Mouse (Mus musculus): ENCODE measurements around the gene Wdfy3. TPM values are rescaled to one million over a fixed set of nuclear protein-coding genes. Genes with fewer than 3 reads are reported as not detected.

The Wdfy3 gene
- total RNA-seq, 2 experiments from 2014 or later: 103 to 105 TPM

DNA sequence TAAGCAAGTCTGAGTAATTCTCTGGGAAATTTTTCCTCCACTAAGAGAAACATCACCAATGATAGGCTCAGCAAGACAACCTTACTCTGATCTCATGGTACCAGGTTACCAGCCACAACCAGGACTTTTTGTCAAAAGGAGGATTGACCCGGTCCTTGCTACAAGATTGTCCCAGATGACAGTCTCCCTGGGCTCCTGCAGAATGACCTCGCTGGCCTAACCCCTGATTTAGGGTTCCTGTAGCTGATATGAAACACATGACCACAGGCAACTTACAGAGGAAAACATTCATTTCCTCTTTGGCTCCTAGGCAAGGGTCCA, 101.9 kb downstream of the Wdfy3 start:
- intact Hi-C loops (cut with DNase I): no loop called here
- DNase-seq (ENCODE audit: extremely low spot score in 1 of 2, low spot score in 2 of 2): no peak

DNA sequence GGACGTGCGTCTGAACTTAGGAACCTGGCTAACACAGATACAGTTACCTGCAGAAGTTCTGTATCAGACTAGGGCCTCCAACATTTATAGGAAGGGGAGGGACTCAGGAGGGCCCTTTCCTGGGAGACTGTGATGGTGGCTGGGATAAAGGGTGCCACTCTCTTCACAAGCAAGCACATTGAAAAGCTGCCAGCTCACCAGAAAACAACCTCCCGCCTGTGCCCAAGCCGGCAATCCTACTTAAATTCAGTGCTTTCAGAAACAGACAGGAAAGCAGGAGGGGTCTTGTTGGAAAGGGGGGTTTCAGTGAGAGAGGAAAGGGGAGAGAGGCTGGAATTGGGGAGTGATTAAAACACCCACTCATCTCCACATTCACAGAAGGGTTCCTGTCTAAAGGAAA, 106.9 kb downstream of the Wdfy3 start:
- intact Hi-C loops (cut with DNase I): no loop called here
- DNase-seq (ENCODE audit: extremely low spot score in 1 of 2, low spot score in 2 of 2): peak in 1 of 2 experiments; percentile 20

DNA sequence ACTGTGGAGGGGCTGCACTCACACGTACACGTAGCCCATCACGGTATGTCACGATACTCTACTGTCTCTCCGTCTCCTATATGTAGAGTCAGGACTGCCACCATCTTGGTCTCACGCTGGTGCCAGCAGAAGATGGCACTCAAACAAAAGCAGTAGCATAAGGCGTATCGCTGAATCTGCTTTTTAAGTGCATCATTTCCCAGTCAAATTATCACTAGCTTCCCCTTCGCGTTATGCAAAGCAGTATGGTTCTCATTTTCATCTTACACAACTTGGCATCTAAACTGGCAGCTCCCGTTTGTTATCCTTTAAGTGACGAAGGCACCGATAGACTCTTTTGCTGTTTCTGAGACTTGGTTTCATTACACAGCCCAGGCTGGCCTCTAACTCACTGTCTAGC, 110.4 kb downstream of the Wdfy3 start:
- intact Hi-C loops (cut with DNase I): no loop called here
- DNase-seq (ENCODE audit: extremely low spot score in 1 of 2, low spot score in 2 of 2): peak in 1 of 2 experiments; percentile 30

DNA sequence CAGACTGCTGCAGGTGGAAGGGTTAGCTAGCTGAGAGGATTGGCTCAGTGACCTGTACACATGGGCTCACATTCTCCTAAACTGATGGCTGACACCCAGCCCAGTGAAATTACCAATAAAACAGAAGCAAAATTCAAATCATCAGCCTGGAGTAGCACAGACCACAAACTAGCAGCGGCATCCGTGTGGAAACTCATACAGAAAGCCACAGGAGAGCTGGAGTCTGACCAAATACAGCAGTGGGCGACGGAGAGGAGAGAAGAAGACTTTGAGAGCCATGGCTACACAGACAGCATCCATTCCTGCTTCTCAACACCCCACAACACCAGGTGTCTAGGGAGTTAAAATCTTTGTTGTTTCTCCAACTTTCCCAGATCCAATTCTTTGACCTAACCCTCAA, 110.8 kb downstream of the Wdfy3 start:
- DNase-seq (ENCODE audit: extremely low spot score in 1 of 2, low spot score in 2 of 2): no peak
- intact Hi-C loops (cut with DNase I): no loop called here

DNA sequence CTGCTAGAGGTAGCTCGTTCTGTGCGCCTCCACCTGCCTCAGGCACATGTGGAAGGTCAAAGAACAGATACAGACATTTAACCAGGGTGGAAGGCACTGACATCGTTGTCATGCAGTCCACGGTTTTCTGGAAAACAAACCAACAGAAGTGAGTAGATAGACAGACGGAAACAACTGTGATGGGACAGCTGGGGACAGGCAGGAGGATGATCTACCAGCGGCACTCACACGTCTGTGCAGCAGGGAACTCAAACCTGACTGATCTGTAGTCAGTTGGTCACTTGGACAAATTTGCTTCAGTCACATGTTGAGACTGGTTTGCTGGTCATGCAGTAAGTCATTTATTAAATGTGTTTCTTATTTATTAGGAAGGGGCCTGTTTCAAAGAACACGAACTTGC, 112.3 kb downstream of the Wdfy3 start:
- DNase-seq (ENCODE audit: extremely low spot score in 1 of 2, low spot score in 2 of 2): no peak
- intact Hi-C loops (cut with DNase I): no loop called here

DNA sequence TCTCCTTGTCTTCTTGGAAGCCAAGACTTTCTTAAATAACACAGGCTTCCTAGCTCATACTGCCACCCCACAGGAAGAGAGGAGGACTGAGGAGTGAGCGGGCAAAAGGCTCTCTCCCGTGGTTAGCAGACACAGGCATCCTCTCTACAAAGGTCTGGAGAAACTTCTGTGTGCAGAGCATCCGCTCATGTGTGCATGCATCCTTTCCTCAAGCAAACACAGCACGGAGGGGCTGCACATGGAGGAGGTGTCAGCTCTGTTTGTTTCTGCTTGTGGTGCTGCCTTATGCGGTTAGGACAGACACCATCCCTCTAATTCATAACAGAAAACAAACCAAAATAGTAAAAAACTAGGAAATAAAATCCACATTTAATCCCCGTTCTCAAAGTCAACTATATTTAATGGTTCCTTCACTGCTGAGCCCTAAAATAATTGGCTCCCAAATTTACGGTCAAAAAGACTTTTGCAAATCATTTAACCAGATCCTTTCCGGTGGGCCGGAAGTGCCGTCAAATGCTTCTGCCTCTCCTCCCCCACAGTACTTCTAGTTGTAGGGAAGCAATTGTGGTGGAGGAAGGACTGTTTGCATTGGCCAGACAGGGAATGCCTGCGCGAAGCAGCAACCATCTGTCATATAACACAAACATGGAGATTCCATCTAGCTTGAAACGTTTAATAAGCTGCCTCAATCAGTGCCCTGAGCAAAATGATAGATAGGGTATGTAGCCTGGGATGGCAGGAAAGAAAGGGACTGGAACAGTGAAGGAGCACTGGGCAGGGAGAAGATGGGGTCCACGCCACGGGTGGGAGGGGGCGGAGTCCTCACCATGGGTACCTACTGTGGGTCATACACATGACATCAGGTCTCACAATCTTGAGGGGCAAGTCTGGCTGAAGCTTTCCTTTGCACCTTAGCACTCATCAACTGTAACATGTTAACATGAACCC, 115.1 kb downstream of the Wdfy3 start:
- no peak for DNase-seq (ENCODE audit: extremely low spot score in 1 of 2, low spot score in 2 of 2)
- intact Hi-C loops (cut with DNase I): no loop called here

DNA sequence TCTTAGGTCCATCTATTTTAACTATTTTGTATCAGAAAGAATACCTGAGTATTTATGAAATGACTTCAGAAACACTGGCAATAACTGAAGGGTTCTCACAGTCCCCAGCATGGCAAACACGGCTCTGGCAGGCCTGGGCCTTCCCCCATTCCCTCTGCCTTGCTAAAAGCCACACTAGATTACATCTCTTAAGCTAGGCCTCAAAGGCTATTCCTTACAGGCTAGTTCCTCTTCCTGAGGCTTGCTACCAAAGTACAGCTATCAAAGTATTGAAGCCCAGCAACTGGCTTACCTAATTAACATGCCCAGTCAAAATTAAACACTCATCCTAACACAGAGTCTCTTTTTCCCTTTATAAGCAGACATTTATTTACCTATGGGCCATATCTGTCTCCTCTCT, 117.8 kb downstream of the Wdfy3 start:
- DNase-seq (ENCODE audit: extremely low spot score in 1 of 2, low spot score in 2 of 2): no peak
- intact Hi-C loops (cut with DNase I): no loop called here

DNA sequence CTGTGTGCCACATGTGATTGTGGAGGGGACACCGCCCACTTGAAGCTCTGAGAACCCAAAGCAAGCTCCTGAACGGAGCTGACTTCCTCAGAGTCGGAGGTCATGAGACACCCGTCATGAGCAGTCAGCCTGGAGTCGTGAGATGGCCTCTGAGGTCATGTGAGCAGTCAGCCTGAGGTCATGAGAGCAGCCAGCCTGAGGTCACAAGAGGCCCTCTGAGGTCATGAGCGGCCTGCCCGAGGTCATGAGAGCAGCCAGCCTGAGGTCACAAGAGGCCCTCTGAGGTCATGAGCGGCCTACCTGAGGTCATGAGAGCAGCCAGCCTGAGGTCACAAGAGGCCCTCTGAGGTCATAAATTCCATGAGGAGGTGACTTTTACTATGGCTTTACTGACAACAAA, 120.4 kb downstream of the Wdfy3 start:
- intact Hi-C loops (cut with DNase I): no loop called here
- DNase-seq (ENCODE audit: extremely low spot score in 1 of 2, low spot score in 2 of 2): no peak

DNA sequence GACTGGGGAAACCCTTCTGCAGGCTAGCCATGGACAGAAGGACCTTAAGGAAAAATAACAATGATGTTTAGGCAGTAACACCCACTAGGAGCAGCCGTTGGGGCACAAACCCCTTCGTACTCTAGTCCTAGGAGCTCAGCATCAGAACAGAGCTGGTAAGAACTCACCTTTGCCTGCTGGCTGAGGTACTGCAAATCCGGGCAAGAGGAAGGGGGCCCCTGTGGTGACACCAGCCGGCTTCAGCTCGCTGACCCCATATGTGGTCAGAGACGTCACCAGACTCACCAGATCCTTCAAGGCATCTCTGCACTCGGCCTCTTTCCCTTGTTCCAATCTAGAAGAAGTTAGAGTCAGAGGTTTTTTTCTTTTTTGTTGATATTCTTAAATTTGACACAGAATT, 121.1 kb downstream of the Wdfy3 start:
- intact Hi-C loops (cut with DNase I): no loop called here
- no peak for DNase-seq (ENCODE audit: extremely low spot score in 1 of 2, low spot score in 2 of 2)

DNA sequence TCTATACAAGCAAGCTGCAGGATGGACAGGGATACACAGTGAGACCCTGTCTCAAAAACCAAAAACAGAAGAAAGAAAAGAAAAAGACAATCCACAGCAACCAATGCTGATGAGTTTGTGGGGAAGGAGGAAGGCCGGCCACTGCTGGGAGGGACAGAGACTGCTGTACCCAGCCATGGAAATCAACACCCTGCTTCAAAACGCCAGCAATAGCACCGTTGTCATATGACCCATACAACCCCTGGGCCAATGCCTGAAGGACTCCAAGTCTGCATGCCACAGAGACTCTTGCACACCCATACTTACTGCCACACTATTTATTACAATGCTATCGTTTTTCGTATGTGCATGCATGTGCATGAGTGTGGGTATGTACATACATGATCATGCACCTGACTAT, 124.0 kb downstream of the Wdfy3 start:
- no peak for DNase-seq (ENCODE audit: extremely low spot score in 1 of 2, low spot score in 2 of 2)
- intact Hi-C loops (cut with DNase I): no loop called here

DNA sequence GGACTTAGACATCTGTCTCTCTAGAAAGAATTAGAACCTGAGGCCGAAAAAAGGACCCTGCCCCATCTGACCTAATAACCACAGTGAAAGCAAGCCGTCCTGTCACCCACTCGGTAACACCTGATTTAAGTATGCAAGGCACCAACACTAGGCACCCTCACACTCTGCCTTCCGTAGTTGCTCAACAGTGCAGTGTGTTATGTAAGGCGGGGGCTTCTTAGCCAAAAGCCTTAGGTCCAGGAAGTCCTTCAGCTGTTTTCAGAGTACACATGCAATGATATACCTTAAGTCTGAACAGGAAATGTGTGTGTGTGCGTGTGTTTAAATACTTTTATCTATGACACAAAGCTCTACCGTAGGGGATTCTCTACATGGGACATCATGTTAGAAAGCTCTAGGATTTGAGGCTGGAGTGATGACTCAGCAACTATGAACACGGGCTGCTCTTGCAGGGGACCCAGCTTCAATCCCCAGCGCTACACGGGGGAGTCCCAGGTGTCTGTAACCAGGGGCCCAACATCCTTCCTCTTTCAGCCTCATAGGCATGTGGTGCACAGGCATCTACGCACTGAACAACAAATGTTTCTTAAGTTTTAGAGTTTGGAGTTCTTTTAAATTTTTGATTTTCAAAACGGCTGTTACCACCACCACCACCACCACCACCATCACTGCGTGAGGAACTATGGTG, 131.7 kb downstream of the Wdfy3 start:
- intact Hi-C loops (cut with DNase I): no loop called here

DNA sequence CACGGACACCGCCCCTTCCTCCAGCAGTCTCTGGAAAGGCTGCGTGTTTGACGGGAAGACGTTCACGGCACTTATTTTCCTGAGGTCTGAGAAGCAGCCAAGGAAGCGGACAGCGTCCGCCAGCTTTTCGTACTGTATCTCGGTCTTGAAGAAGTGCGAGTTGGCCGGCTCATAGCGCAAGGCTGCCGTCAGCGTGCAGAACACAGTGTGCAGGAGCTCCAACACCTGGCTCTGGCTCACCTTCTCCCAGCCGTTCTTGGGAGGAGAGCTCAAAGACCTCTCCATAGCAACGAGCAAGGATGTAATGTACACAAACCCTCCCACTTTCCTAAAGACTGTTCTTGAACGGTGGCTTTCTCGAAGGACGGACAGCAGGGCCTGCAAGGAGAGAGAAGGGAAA, 132.4 kb downstream of the Wdfy3 start:
- no peak for DNase-seq (ENCODE audit: extremely low spot score in 1 of 2, low spot score in 2 of 2)
- intact Hi-C loops (cut with DNase I): no loop called here

More for the DNA sequence above, 131.7 kb downstream of the Wdfy3 start:
- no peak for DNase-seq (ENCODE audit: extremely low spot score in 1 of 2, low spot score in 2 of 2)

DNA sequence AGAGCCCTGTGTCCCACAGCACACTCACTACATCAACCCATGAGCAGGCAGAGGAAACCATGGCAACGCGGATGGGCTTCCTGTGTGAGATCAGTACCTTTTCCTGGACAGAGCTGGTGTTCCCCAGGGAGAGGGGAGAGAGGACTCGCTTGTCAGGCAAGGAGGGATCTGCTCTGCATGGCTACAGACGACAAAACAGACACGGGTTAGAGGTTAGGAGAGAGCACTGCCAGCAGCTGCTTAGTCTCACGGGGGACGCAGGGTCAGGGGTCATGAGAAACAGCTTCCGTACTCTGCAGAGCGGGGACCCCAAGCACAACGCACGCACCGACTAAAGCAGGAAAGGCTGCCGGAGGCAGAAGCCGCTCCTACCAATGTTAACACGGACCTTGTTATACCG, 133.8 kb downstream of the Wdfy3 start:
- DNase-seq (ENCODE audit: extremely low spot score in 1 of 2, low spot score in 2 of 2): peak in 1 of 2 experiments; percentile 69
- intact Hi-C loops (cut with DNase I): no loop called here

DNA sequence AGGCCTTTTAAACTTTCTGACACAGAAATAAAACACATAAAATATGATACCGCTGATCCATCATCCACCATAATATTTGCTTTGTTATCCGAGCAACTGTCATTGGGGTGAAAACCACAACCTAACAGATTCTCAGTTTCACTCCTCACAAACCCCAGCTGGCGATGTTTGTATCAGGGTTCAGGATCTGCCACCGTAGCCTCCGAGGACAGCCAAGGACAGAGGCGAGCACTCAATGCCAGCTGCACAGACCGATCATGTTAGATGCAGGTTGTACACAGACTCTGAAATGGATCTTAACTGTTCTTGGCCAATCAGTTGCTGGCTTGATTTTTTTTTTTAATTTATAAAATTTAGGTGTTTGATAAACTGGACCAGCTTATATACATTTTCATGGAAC, 135.1 kb downstream of the Wdfy3 start:
- DNase-seq (ENCODE audit: extremely low spot score in 1 of 2, low spot score in 2 of 2): no peak
- intact Hi-C loops (cut with DNase I): no loop called here

DNA sequence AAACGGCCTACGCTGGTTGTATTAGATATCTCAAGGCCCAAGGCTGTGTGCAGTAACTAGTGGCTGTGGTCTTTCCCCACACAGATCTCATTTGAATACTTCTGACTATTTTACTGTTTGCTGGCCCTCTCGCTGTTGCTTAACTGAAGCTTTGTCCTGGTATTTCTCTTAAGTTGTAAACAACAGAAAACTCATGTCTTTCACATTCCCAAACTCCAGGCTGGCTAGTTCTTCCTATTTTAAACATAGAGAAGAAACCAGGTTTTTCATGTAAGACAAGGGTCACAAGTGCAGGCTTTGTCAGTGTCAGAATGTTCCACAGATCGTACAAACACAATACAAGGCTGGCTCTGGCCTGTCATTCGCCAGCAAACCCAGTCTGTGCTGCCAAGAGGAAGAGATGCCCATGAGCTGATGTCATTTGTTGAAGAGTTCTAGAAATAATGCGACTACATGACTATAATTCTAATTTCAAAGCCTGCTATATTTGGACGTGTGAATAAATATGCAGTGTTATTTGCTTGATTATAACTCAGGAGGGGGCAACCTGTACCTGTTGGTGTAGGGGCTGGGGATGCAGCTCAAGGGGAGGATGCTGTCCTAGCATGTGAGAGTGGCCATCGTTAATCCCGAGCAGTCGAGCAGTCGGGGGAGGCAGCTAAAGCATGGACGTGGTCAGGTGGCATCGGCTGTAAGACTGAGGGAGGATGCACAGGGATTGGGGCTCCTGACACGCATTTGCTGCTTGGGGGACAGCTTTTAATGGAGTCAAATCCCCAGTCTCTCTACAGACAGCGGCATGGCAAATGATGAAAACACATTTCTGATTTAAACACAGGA, 136.5 kb downstream of the Wdfy3 start:
- intact Hi-C loops (cut with DNase I): no loop called here
- DNase-seq (ENCODE audit: extremely low spot score in 1 of 2, low spot score in 2 of 2): no peak

DNA sequence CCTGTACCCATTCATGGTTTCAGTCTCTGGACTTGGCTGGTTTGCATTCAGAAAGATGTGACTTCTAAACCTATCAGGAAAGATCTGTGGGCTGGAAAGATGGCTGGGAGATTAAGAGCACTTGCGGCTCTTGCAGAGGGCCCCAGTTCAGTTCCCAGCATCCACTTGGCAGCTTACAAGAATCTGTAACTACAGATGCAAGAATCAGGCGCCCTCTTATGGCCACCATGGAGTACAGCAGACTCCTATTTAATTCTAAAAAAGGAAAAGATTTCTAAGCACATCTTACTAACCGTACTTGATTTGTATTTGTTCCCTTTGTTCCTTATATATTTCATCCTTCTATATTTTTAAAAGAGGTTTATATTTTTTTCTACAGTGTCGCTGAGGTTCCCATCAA, 137.7 kb downstream of the Wdfy3 start:
- no peak for DNase-seq (ENCODE audit: extremely low spot score in 1 of 2, low spot score in 2 of 2)
- intact Hi-C loops (cut with DNase I): no loop called here

DNA sequence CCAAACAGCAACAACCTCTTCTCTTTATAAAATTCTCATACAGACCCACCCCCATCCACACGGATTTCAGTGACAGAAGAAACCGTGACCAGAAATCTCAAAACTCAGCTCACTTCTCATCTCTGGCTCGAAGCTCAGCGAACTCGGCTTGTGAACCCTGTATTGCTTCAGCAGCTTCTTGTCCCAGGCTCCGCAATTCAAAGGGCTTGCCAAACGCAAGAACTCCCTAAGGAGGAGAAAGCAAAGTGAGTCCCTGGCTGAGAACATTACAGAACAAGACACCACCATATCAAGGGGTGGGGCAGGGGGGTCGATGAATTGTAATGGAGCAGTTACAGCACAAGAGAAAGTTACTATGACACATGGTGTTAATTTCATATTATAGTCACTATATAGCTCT, 143.4 kb downstream of the Wdfy3 start:
- intact Hi-C loops (cut with DNase I): no loop called here
- DNase-seq (ENCODE audit: extremely low spot score in 1 of 2, low spot score in 2 of 2): no peak

DNA sequence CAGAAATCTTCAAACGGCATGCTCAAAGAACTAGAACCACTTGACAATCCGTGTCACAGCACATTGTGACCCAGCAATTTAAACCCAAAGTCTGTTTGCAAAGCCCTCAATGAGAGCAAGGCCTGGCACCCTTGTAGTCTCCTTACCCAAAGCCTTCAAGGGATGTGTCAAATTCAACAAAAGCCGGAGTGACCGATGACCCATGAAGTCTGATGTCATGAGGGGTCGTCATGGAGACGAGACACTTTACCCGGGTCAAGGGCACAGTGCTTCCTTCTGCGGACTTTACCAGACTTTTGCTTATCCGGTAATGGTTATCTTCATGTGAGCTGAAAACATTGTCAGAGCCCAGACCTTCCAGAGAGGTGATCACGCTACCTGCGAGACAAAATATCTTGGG, 146.0 kb downstream of the Wdfy3 start:
- no peak for DNase-seq (ENCODE audit: extremely low spot score in 1 of 2, low spot score in 2 of 2)
- intact Hi-C loops (cut with DNase I): no loop called here

DNA sequence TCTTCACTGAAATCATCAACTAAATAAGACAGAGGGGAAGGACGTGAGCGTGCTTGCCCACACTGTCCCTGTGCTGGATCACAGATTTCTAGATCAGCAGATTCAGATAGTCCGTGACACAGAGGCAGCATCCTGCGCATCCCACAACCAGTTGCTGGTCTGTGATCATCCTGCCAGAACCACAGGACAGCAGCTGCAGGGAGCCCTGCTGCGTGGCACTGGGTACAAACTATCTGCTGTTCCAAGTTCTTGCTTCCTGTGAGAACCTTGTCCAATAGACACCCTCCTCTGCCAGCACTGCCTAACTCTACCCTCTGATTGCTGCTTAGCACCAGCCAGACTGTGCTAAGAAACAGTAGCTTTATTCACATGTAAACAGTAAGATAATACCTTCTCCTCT, 150.2 kb downstream of the Wdfy3 start:
- intact Hi-C loops (cut with DNase I): no loop called here
- no peak for DNase-seq (ENCODE audit: extremely low spot score in 1 of 2, low spot score in 2 of 2)

DNA sequence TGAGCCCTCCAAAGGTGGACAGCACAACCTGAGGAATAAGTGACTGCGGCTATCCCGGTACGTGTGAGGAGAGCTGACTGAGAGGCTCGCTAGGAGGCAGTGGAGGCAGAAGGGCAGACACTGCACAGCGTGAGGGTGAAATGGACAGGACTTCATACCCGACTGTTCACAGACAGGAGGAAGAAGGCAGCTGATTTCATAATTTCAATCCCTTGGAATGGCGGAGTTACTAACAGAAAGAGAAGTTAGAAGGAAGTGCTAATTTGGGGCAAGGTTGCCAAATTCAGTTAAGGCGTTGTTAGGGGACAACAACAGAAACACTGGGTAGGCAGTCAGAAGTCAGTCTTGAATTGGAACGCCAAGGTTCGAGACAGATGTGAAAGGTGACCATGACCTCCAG, 160.3 kb downstream of the Wdfy3 start:
- DNase-seq (ENCODE audit: extremely low spot score in 1 of 2, low spot score in 2 of 2): no peak
- intact Hi-C loops (cut with DNase I): no loop called here

All from left cerebral cortex, postnatal 10 days (tissue).